Mouse (Mus musculus): Measurements from ENCODE around the gene Vmn2r33.
"Not testable (repeated sequence)": the region's sequence is repeated elsewhere in the genome, so short reads cannot be mapped to it uniquely, and the experiment has no call there.

Vmn2r33 gene

DNA sequence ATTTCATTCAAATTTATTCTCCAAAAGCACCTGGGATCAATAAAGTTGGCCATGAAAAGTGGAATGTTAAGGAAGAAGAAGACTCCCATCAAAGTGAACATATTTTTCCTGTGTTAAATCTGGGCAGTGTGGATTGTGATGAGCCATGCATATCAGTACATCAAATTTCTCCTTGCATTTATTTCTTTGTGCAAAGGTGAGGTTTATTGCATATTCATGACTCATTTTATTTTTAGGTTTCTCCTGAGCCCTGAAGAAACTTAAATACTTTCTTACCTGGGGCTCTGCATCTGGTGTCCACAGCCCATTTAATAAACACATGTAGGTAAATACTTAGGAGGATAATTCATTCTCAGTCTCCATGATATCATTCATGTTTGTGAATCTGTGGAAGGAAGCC lies at the start of gene Vmn2r33:
Gene Vmn2r33 (minus strand): TSS at position 101 of the 400 bp plus-strand sequence.
- DNase-seq (ENCODE audit: low spot score in 2 of 2): not testable (repeated sequence)
